Mouse (Mus musculus): ENCODE measurements around the gene Gm16513. TPM values are rescaled to one million over a fixed set of nuclear protein-coding genes. Genes with fewer than 3 reads are reported as not detected.
"Not testable (repeated sequence)": the region's sequence is repeated elsewhere in the genome, so short reads cannot be mapped to it uniquely, and the experiment has no call there.

Gene Gm16513
- not detected in 2 replicates for polyA plus RNA-seq (2014; fragmentation: Nextera tagmentation; extraction: Ambion mirVana)

GRCm38 (mm10) chr5:95182324-95182723, at the start of gene Gm16513:
Gm16513 (plus strand) TSS chr5:95182624.
- H3K27ac ChIP-seq (replicated peaks in 1 of 2; ENCODE audit: control insufficient read depth in 1 of 2, insufficient read depth in 1 of 2, low read depth in 2 of 2, low read length in 2 of 2); H3K4me3 ChIP-seq (ENCODE audit: control insufficient read depth in 1 of 2, insufficient read depth in 1 of 2, low read depth in 1 of 2, low read length in 2 of 2); H3K4me1 ChIP-seq (ENCODE audit: control insufficient read depth in 2 of 2, insufficient read depth in 2 of 2, low read length in 2 of 2); ATAC-seq (ENCODE audit: insufficient number of reproducible peaks, insufficient read depth, low FRiP score, low read depth); H3K9me3 ChIP-seq (ENCODE audit: control insufficient read depth, low read length); H3K9ac ChIP-seq (ENCODE audit: low read length); H3K27me3 ChIP-seq (ENCODE audit: control insufficient read depth, insufficient read depth, low read length); H3K4me2 ChIP-seq (ENCODE audit: low read length); H3K36me3 ChIP-seq (ENCODE audit: control insufficient read depth, insufficient read depth, low read length): not testable (repeated sequence)
- WGBS = no CpG with 5 or more reads among the region's 1 CpGs

Other genes with a start within 250 kb of the Gm16513 start
- not detected in 2 replicates for gene Gm6367, start 194.0 kb upstream of the Gm16513 start, polyA plus RNA-seq (2014; fragmentation: Nextera tagmentation; extraction: Ambion mirVana)
- not detected in 2 replicates for gene Gm7942, start 75.7 kb upstream of the Gm16513 start, polyA plus RNA-seq (2014; fragmentation: Nextera tagmentation; extraction: Ambion mirVana)
- gene Gm10424, start 90.1 kb downstream of the Gm16513 start, polyA plus RNA-seq (2014; fragmentation: Nextera tagmentation; extraction: Ambion mirVana) = not detected in 2 replicates
- not detected in 2 replicates for gene Gm3259, start 123.3 kb downstream of the Gm16513 start, polyA plus RNA-seq (2014; fragmentation: Nextera tagmentation; extraction: Ambion mirVana)